Mouse (Mus musculus) adrenal gland, adult 2 months (tissue): ENCODE data around the gene Nme6. TPM values are rescaled to one million over a fixed set of nuclear protein-coding genes. Genes with fewer than 3 reads are reported as not detected.
"Not testable (repeated sequence)": the region's sequence is repeated elsewhere in the genome, so short reads cannot be mapped to it uniquely, and the experiment has no call there.

ENCODE experiments used
- DNase-seq: peaks from one replicate; pipeline ENCODE4 v3.0.0; 2021
- long read RNA-seq: library from polyadenylated mRNA; stranded (forward); transcript quantifications from one replicate; pipeline ENCODE4 v2.0.0, GENCODE M21; 2021
- polyA plus RNA-seq: library from polyadenylated mRNA; depleted of rRNA; stranded (reverse); fragments of >200 nt; gene quantifications from 2 replicates; pipeline ENCODE4 v1.2.3, GENCODE M21; 2012; rRNA removed
- total RNA-seq, 2 experiments: library from RNA; stranded (reverse); gene quantifications; 2 replicates each; pipeline ENCODE4 v1.2.3; 2021

Nme6 gene
- total RNA-seq, result 10 to 100 TPM; 19.0 to 20.7 TPM
- 9.3 and 10.9 TPM in 2 replicates for polyA plus RNA-seq
- long read RNA-seq, transcript Nme6-211 (7 exons, 719 nt), result major isoform, 7 of 21 reads
- long read RNA-seq, transcript Nme6-201 (7 exons, 1,074 nt), result major isoform, 7 of 21 reads
- long read RNA-seq, partial matches to known transcripts, result 0 of 21 reads
- long read RNA-seq, other reads (novel, unspliced or antisense), result 4 of 21 reads

GRCm38 (mm10) chr9:109832391-109833087 lies at the start of gene Nme6:
Gene Nme6 (plus strand): TSS chr9:109832749.
- peak; percentile 92 for DNase-seq

GRCm38 (mm10) chr9:109790570-109790969 lies 42.0 kb upstream of the Nme6 start, which contains the start of gene Fbxw27:
Gene Fbxw27 (minus strand): TSS chr9:109790670.
- DNase-seq, result not testable (repeated sequence)

DNA sequence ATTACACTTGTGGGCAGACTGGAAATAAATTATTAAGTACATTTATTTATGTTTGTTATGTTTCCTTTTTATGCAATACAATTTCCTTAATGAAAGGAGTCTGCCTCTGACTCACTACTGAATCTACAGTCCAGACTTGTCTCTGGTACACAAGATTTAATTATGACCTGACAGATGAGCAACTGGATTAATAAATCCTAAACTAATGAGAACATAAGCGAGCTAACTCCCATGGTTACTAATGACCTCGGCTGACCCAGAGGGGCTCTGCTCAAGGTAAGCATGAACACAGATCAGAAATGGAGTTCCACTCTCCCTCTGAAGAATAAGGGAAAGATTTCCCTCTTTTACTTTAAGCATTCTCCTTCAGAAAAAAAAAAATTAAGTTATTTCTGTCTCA lies 37.3 kb upstream of the Nme6 start:
- no peak for DNase-seq

DNA sequence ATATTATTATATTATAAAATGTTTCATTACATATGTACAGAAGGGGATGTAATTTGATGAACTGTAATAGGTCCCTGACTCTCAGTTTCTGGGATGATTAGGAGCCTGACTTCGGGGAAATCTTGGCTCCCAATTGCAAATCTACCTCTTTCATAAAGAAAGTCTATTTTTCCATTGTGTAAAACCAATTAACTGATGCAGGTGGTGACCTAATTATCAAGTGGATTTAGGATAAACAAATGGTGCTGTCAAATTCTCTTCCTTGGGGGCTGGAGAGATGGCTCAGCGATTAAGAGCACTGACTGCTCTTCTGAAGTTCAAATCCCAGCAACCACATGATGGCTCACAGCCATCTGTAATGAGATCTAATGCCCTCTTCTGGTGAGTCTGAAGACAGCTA lies 36.7 kb upstream of the Nme6 start:
- no peak for DNase-seq

DNA sequence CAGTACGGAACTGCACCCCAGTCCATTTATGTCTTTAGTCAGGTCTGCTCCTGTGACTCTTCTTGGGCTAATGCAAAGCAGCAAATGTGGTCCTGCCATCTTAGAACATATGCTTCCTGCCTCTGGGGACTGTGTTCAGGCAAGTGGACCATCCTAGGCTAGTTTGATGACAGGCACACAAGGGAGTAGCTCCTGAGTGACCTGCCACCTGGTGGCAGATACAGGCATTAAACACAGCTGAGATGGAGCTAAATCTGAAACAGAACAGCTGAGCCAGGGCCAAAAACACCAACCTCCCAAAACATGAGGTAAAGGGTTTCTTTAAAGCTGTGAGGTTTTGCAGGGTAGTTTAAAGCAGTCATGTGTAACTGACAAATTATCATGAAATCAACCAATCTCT lies 34.5 kb upstream of the Nme6 start:
- DNase-seq, result peak; percentile 41

DNA sequence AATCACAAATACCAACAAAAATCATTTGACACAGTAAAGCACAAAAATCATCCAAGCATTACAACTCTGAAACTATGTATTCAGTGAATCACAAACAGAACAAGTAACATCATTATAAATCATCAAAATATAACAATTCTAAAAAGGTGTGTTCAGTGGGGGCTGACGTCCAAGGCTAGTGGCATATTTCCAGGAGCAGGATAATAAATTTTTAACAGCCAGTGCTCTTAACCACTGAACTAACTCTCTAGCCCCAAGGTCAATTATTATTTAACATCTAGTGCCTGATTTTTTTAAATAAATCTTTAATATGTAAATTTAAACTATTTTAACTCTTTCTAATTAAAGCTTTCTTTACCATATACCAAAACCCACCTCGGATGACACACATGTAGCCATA lies 27.0 kb upstream of the Nme6 start:
- peak; percentile 16 for DNase-seq

- peak; percentile 6 for DNase-seq
Measured at GRCm38 (mm10) chr9:109806260-109806659, 26.3 kb upstream of the Nme6 start.

DNA sequence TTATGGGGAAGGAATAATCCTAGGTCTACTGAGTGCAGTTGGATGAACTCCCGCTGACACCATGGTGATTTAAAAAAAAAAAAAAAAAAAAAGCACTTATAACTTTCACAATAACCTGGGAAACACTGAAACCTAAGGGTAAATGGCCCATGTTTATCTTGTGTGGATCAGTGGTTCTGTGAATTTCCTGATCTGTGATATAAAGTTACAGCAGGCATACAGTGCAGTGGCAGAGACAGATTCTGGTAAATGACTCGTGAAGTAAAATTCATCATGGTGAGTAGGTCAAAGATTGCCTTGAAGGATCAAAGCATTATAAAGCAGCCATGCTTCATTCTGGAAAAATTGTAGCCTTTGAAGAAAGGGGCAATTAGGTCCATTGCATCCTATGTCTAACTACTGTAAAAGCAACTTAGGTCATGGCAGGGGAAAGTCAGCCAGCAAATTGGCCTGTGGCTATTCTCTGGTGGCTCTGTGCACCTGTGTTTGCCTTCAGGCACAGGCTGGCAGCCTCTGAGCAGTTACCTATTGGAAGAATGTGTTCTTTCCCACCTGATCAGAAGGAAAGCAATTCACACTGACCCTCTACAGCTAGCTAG lies 25.8 kb upstream of the Nme6 start:
- DNase-seq, result no peak

- DNase-seq, result no peak
Measured at GRCm38 (mm10) chr9:109807898-109808297, 24.7 kb upstream of the Nme6 start.

GRCm38 (mm10) chr9:109811980-109812379 lies 20.6 kb upstream of the Nme6 start, which contains the start of gene Spink8:
Gene Spink8 (plus strand): TSS chr9:109812280.
- DNase-seq, result no peak

GRCm38 (mm10) chr9:109813424-109813823 lies 19.1 kb upstream of the Nme6 start:
- no peak for DNase-seq

GRCm38 (mm10) chr9:109816341-109816740 lies 16.2 kb upstream of the Nme6 start:
- DNase-seq, result no peak

GRCm38 (mm10) chr9:109825739-109826138 lies 6.8 kb upstream of the Nme6 start:
- no peak for DNase-seq

DNA sequence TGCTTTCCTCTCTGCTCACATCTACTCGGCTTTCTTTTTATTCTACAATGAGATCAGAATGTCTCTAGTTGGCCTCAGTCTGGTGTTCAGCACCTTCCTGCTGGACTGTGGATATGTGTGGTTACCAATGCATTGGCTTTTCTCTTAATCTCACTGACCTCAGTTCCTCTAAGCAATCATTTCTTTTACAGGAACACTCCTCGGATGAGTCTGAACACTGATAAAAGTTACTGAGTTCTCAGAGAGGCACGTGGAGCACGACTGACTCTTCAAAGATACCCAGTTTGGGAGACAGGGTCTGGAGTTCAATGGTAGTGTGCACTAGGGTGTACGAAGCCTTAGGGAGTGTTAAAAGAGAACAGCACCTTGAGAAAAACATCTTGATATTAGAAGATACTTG lies 6.4 kb upstream of the Nme6 start:
- DNase-seq, result no peak

DNA sequence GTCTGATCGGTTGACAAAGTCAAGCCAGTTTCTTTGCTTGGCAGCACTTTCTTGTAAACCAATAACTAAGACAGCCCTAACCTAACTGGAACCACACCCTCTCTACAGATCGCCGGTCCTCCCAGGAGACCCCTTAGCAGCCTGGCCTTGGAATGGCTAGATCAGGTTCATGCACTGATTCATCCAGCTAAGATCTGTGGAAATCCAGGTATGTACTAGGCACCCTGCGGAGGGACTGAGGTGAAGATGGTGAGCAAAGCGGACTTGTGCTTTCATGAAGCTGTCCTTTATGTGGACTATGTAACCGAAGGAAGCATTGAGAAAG lies 501 bp downstream of the Nme6 start:
- DNase-seq, result no peak

- peak; percentile 87 for DNase-seq
Measured at GRCm38 (mm10) chr9:109849312-109849758, 16.8 kb downstream of the Nme6 start, which contains the start of gene Camp. Gene Camp (minus strand): TSS chr9:109849617.

- peak; percentile 22 for DNase-seq
Measured at GRCm38 (mm10) chr9:109850099-109850498, 17.6 kb downstream of the Nme6 start.

DNA sequence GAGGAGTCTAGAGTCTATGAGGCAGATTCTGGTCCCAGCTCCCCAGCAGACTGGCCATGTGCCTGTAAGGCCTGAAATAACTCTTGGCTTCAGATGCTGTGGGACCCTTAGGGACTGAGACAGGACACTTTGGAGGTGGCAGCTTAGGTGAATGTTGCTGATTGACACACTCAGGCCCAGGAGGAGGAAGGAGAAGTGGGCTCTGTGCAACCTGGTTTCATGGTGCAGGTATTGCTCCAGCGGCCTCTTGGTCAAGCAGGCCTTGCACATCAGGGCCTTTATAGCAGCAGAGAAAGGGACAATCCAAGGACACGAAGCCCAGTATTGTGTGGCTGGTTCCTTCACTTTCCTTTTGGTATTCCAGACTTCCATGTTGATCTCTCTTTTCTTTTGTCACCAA lies 21.8 kb downstream of the Nme6 start:
- DNase-seq, result no peak

DNA sequence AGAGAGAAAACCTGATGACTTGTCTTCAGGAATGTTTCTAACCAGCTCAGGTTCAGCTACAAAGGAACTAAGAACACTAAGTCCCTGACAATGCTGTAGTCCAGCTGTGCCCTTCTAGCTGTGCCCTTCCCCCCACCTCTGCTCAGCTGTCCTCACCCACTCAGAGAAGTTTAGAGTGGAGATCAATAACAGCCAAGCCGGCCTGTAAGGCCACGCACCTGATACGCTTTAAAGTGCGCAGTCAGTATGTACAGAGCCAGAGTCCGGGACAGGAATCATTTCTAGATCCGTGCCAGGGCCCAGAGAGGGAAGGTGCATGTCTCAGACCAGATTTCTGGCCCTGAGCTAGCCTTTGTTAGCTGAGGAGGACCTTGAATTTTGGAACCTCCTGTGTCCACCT lies 23.4 kb downstream of the Nme6 start:
- no peak for DNase-seq

DNA sequence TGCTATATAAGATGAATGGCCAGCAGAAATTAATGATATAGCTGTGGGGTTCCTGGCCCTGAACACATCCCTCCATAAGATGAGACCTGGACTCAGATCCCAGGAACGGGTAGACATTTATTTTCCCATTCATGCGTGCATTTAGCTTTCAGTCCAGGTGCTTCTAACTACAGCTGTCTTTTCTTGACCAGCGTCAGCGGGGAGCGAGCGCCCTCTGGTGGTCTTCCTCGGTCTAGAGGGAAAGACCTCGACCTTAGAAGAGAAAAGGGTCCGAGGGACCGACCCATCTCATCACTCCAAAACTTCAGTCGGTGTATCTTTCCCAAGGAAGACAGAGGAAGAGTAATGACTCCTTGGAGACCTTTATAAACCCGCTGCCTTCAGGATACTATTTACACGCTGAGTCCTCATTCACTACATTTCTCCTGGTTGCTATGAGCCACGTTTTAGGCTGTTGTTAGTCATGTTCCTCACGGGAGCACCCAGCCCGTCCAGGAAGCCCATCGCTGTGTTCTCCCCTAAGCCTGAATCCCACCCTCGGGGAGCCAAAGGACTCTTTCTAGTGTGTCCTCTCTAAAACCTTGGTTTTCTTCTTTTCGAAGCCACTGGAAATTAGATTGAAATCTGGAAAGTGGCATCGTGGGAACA lies 30.0 kb downstream of the Nme6 start:
- peak; percentile 71 for DNase-seq

DNA sequence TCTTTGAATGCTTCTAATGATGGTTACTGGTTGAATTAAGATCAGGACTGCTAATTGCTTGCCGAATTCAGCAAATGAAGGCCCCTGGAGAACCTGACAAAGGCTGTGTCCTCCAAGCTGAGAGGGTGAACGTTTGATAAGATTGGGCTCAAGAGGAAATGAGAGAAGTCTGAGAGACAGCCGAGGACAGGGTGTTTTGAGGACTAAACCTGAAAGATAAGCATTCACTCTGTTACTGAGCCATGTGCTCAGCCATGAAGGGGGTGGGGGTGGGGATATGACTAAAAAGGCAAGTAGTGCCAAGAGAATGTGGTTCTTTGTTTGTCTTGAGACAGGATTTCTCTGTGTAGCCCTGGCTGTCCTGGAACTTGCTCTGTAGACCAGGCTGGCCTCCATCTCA lies 30.5 kb downstream of the Nme6 start:
- DNase-seq, result no peak

- DNase-seq, result no peak
Measured at GRCm38 (mm10) chr9:109866218-109866617, 33.7 kb downstream of the Nme6 start.
